Mouse (Mus musculus): ENCODE measurements around the gene Nono. TPM values are rescaled to one million over a fixed set of nuclear protein-coding genes. Genes with fewer than 3 reads are reported as not detected.
A peak's percentile ranks its signal among the peaks of the same experiment; 100 is the strongest.

The Nono gene
- 70.6 and 90.6 TPM in 2 replicates for polyA plus RNA-seq (2012; rRNA removed)

GRCm38 (mm10) chrX:101429142-101429949, at the start of gene Nono:
TSS of gene Nono (plus strand) at chrX:101429318.
- H3K27ac ChIP-seq (ENCODE audit: insufficient read depth, low read depth, low read length): peak within 1 kb of the TSS; percentile 100
- peak; percentile 95 for DNase-seq
- H3K4me1 ChIP-seq (ENCODE audit: control insufficient read depth, insufficient read depth, low read length): no peaks in the 10 kb centered on the region
- no peaks in the 10 kb centered on the region for H3K36me3 ChIP-seq (ENCODE audit: control insufficient read depth, insufficient read depth, low read length)
- peak within 1 kb of the TSS; percentile 93 for H3K4me3 ChIP-seq (ENCODE audit: insufficient read depth, low read depth, low read length)
- TF ChIP-seq POLR2A (IDR thresholded peaks at IDR 0.05; ENCODE audit: low read depth, low read length): peak; percentile 69
- TF ChIP-seq CTCF (conservative IDR thresholded peaks at IDR 0.05; ENCODE audit: insufficient read depth, insufficient read length, low read depth, low read length): no peak
- H3K27me3 ChIP-seq (replicated peaks; ENCODE audit: control insufficient read depth, insufficient read depth, low read length): no peaks in the 10 kb centered on the region
- WGBS: under 1% methylated on average over 50 of the region's 51 CpGs

GRCm38 (mm10) chrX:101379744-101380143, 49.4 kb upstream of the Nono start:
- DNase-seq: no peak
- H3K27me3 ChIP-seq (replicated peaks; ENCODE audit: control insufficient read depth, insufficient read depth, low read length): no peaks in the 10 kb centered on the region
- no peak overlapping the region for H3K27ac ChIP-seq (ENCODE audit: insufficient read depth, low read depth, low read length)
- no peaks in the 10 kb centered on the region for H3K36me3 ChIP-seq (ENCODE audit: control insufficient read depth, insufficient read depth, low read length)
- 39% methylated on average over 1 of the region's 1 CpGs for WGBS
- H3K4me3 ChIP-seq (ENCODE audit: insufficient read depth, low read depth, low read length): no peak overlapping the region
- TF ChIP-seq POLR2A (IDR thresholded peaks at IDR 0.05; ENCODE audit: low read depth, low read length) (no peak), CTCF (conservative IDR thresholded peaks at IDR 0.05; ENCODE audit: insufficient read depth, insufficient read length, low read depth, low read length) (no peak)
- H3K4me1 ChIP-seq (ENCODE audit: control insufficient read depth, insufficient read depth, low read length): peaks cover 3% of the 10 kb centered on the region; the same call in 1 of the 2 replicates

DNA sequence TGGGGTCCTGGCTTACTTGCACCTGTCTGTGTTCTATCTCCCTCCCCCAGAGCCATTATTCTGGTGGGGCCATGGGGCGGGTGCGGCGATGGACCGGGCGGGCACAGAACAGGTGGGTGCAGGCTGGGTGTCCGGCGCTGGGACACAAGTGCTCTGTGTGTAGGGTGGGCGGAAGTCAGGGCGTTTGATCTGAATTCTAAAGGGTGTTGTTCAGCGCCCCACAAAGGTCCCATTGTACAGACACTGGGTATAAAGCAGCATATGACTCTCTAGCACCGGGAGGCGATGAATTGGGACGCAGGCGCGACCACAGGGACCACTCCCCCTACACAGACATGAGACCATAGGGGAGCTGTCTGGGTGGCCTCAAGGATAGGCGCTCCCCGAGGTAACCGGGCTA, 45.7 kb upstream of the Nono start:
- Histone ChIP-seq H3K4me3 (ENCODE audit: insufficient read depth, low read depth, low read length) (no peak overlapping the region), H3K27ac (ENCODE audit: insufficient read depth, low read depth, low read length) (no peak overlapping the region), H3K4me1 (ENCODE audit: control insufficient read depth, insufficient read depth, low read length) (no peaks in the 10 kb centered on the region; the same call in 1 of the 2 replicates), H3K36me3 (ENCODE audit: control insufficient read depth, insufficient read depth, low read length) (no peaks in the 10 kb centered on the region), H3K27me3 (replicated peaks; ENCODE audit: control insufficient read depth, insufficient read depth, low read length) (no peaks in the 10 kb centered on the region)
- 52% methylated on average over 18 of the region's 18 CpGs for WGBS
- no peak for DNase-seq
- TF ChIP-seq POLR2A (IDR thresholded peaks at IDR 0.05; ENCODE audit: low read depth, low read length) (no peak), CTCF (conservative IDR thresholded peaks at IDR 0.05; ENCODE audit: insufficient read depth, insufficient read length, low read depth, low read length) (no peak)

DNA sequence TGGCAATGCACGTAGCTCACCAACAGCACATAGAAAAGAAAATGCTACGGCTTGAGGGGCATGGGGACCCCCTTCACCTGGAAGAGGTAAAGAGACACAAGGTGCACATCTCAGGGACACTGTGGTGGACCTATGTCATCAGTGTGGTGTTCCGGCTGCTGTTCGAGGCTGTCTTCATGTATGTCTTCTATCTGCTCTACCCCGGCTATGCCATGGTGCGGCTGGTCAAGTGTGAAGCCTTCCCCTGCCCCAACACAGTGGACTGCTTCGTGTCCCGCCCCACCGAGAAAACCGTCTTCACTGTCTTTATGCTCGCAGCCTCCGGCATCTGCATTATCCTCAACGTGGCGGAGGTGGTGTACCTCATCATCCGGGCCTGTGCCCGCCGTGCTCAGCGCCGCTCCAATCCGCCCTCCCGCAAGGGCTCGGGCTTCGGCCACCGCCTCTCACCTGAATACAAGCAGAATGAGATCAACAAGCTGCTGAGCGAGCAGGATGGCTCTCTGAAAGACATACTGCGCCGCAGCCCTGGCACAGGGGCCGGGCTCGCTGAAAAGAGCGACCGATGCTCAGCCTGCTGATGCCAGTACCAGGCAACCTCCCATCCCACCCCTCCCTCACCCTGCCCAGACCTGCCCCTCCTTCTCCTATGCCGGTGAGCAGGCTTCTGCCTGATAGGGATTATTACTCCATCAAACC, 44.5 kb upstream of the Nono start:
- Histone ChIP-seq H3K4me3 (ENCODE audit: insufficient read depth, low read depth, low read length) (no peak overlapping the region), H3K27me3 (replicated peaks; ENCODE audit: control insufficient read depth, insufficient read depth, low read length) (no peaks in the 10 kb centered on the region)
- WGBS: 26% methylated on average over 32 of the region's 32 CpGs

DNA sequence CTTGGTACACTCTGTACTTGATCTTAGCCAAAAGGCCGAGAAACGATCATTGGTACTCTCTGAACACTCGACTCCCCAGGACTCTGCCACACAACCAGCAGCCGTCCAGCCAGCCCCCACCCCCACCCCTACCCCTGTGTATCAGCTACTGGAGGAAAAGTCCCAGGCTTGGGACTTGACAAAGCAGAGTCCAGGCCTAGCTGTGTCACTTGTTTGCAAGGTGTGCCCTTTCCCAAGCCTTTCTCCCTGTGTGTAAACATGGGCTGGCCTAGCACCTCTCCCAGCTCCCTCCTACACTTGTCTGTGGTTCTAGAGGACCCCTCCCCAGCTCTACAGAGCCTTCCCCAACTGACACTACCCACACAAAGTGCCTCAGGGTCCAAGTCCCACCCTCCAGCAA, 42.9 kb upstream of the Nono start:
- Histone ChIP-seq H3K27ac (ENCODE audit: insufficient read depth, low read depth, low read length) (no peak overlapping the region), H3K4me3 (ENCODE audit: insufficient read depth, low read depth, low read length) (no peak overlapping the region), H3K36me3 (ENCODE audit: control insufficient read depth, insufficient read depth, low read length) (no peaks in the 10 kb centered on the region), H3K4me1 (ENCODE audit: control insufficient read depth, insufficient read depth, low read length) (no peaks in the 10 kb centered on the region; the same call in 1 of the 2 replicates), H3K27me3 (replicated peaks; ENCODE audit: control insufficient read depth, insufficient read depth, low read length) (no peaks in the 10 kb centered on the region)
- no peak for DNase-seq
- TF ChIP-seq POLR2A (IDR thresholded peaks at IDR 0.05; ENCODE audit: low read depth, low read length): no peak
- TF ChIP-seq CTCF (conservative IDR thresholded peaks at IDR 0.05; ENCODE audit: insufficient read depth, insufficient read length, low read depth, low read length): no peak
- 61% methylated on average over 4 of the region's 4 CpGs for WGBS

More for the DNA sequence above, 44.5 kb upstream of the Nono start:
- DNase-seq: no peak
- Histone ChIP-seq H3K36me3 (ENCODE audit: control insufficient read depth, insufficient read depth, low read length) (no peaks in the 10 kb centered on the region), H3K27ac (ENCODE audit: insufficient read depth, low read depth, low read length) (no peak overlapping the region), H3K4me1 (ENCODE audit: control insufficient read depth, insufficient read depth, low read length) (no peaks in the 10 kb centered on the region; the same call in 1 of the 2 replicates)
- TF ChIP-seq CTCF (conservative IDR thresholded peaks at IDR 0.05; ENCODE audit: insufficient read depth, insufficient read length, low read depth, low read length) (no peak), POLR2A (IDR thresholded peaks at IDR 0.05; ENCODE audit: low read depth, low read length) (no peak)

DNA sequence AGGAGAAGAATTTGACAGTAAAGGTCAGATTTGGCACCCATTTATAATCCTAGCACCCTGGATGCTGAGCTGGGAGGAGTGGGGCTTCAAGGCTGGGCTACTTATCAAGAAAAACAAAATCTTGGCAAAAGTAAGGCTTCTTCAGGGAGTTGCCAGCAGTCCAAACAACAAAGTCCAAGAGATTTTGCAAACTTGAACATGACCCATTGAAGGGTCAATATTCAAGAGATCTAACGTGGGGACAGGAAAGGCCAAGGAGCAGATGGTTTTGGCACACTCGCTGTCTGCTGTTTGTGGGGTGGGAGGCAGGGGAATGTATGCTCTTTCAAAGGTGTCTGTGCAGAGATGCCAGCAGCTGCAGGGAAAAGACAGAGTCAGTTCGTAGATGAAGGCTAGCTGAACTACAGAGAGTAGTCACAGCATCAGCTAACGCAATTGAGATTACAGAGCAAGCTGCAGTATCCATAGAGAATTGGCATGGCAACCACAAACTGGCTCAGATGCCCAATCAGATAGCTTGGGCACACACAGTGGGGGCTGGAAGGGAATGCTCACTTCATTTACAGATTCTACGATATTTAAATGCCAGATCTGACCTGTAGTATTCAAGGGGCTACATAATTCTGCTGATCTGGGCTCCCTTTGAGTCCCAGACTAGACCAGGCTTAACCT, 40.1 kb upstream of the Nono start:
- Histone ChIP-seq H3K4me3 (ENCODE audit: insufficient read depth, low read depth, low read length) (no peak overlapping the region), H3K27me3 (replicated peaks; ENCODE audit: control insufficient read depth, insufficient read depth, low read length) (no peaks in the 10 kb centered on the region), H3K27ac (ENCODE audit: insufficient read depth, low read depth, low read length) (peak overlapping the region; percentile 3; the same call in 1 of the 2 replicates), H3K4me1 (ENCODE audit: control insufficient read depth, insufficient read depth, low read length) (no peaks in the 10 kb centered on the region; the same call in 1 of the 2 replicates), H3K36me3 (ENCODE audit: control insufficient read depth, insufficient read depth, low read length) (no peaks in the 10 kb centered on the region)
- WGBS: 60% methylated on average over 5 of the region's 5 CpGs
- TF ChIP-seq POLR2A (IDR thresholded peaks at IDR 0.05; ENCODE audit: low read depth, low read length): no peak
- TF ChIP-seq CTCF (conservative IDR thresholded peaks at IDR 0.05; ENCODE audit: insufficient read depth, insufficient read length, low read depth, low read length): no peak
- DNase-seq: peak; percentile 60

All from kidney, adult 2 months (tissue).